Mouse (Mus musculus): Measurements from ENCODE around the gene Kynu. TPM values are rescaled to one million over a fixed set of nuclear protein-coding genes. Genes with fewer than 3 reads are reported as not detected.

Kynu gene
- polyA plus RNA-seq, 1 experiment from 2014 or later: 4.8 TPM

- WGBS: 85% methylated on average over 3 of the region's 3 CpGs
Observed at GRCm38 (mm10) chr2:43561209-43561608, 6.1 kb downstream of the Kynu start.

GRCm38 (mm10) chr2:43562779-43563178 is 7.7 kb downstream of the Kynu start:
- WGBS: 90% methylated on average over 9 of the region's 9 CpGs
- no peak for ATAC-seq (ENCODE audit: low FRiP score, low TSS enrichment)
- Histone ChIP-seq H3K9me3 (ENCODE audit: low read length) (no peaks in the 10 kb centered on the region), H3K4me2 (replicated peaks; ENCODE audit: low read depth, low read length) (no peak overlapping the region), H3K27me3 (ENCODE audit: insufficient read depth, low read length) (no peaks in the 10 kb centered on the region), H3K9ac (replicated peaks; ENCODE audit: low read length) (no peak overlapping the region), H3K27ac (ENCODE audit: low read length) (no peak overlapping the region), H3K4me3 (ENCODE audit: low read length) (no peak overlapping the region), H3K4me1 (ENCODE audit: insufficient read depth, low read length) (no peaks in the 10 kb centered on the region), H3K36me3 (ENCODE audit: insufficient read depth, low read length) (no peaks in the 10 kb centered on the region)

More at GRCm38 (mm10) chr2:43561209-43561608, 6.1 kb downstream of the Kynu start:
- Histone ChIP-seq H3K27me3 (ENCODE audit: insufficient read depth, low read length) (no peaks in the 10 kb centered on the region), H3K36me3 (ENCODE audit: insufficient read depth, low read length) (no peaks in the 10 kb centered on the region), H3K9me3 (ENCODE audit: low read length) (no peaks in the 10 kb centered on the region), H3K4me2 (replicated peaks; ENCODE audit: low read depth, low read length) (no peak overlapping the region), H3K4me3 (ENCODE audit: low read length) (no peak overlapping the region), H3K27ac (ENCODE audit: low read length) (no peak overlapping the region), H3K4me1 (ENCODE audit: insufficient read depth, low read length) (no peaks in the 10 kb centered on the region), H3K9ac (replicated peaks; ENCODE audit: low read length) (no peak overlapping the region)
- ATAC-seq (ENCODE audit: low FRiP score, low TSS enrichment): no peak

- H3K36me3 ChIP-seq (ENCODE audit: insufficient read depth, low read length): no peaks in the 10 kb centered on the region
- no peaks in the 10 kb centered on the region for H3K27me3 ChIP-seq (ENCODE audit: insufficient read depth, low read length)
- H3K27ac ChIP-seq (ENCODE audit: low read length): no peak overlapping the region
- no peaks in the 10 kb centered on the region for H3K9me3 ChIP-seq (ENCODE audit: low read length)
- no peak overlapping the region for H3K4me2 ChIP-seq (replicated peaks; ENCODE audit: low read depth, low read length)
- H3K4me3 ChIP-seq (ENCODE audit: low read length): no peak overlapping the region
- ATAC-seq (ENCODE audit: low FRiP score, low TSS enrichment): no peak
- no peaks in the 10 kb centered on the region for H3K4me1 ChIP-seq (ENCODE audit: insufficient read depth, low read length)
- 68% methylated on average over 1 of the region's 1 CpGs for WGBS
- no peak overlapping the region for H3K9ac ChIP-seq (replicated peaks; ENCODE audit: low read length)
Observed at GRCm38 (mm10) chr2:43568406-43568805, 13.3 kb downstream of the Kynu start.

GRCm38 (mm10) chr2:43573526-43573925 is 18.4 kb downstream of the Kynu start:
- no peak overlapping the region for H3K4me2 ChIP-seq (replicated peaks; ENCODE audit: low read depth, low read length)
- H3K27ac ChIP-seq (ENCODE audit: low read length): no peak overlapping the region
- H3K4me3 ChIP-seq (ENCODE audit: low read length): no peak overlapping the region
- WGBS: 89% methylated on average over 1 of the region's 1 CpGs
- ATAC-seq (ENCODE audit: low FRiP score, low TSS enrichment): no peak
- H3K36me3 ChIP-seq (ENCODE audit: insufficient read depth, low read length): no peaks in the 10 kb centered on the region
- H3K9ac ChIP-seq (replicated peaks; ENCODE audit: low read length): no peak overlapping the region
- H3K4me1 ChIP-seq (ENCODE audit: insufficient read depth, low read length): no peaks in the 10 kb centered on the region
- no peaks in the 10 kb centered on the region for H3K9me3 ChIP-seq (ENCODE audit: low read length)
- H3K27me3 ChIP-seq (ENCODE audit: insufficient read depth, low read length): no peaks in the 10 kb centered on the region

GRCm38 (mm10) chr2:43583243-43583812 is 28.2 kb downstream of the Kynu start:
- 47% methylated on average over 8 of the region's 8 CpGs for WGBS
- Histone ChIP-seq H3K9ac (replicated peaks; ENCODE audit: low read length) (no peak overlapping the region), H3K9me3 (ENCODE audit: low read length) (no peaks in the 10 kb centered on the region), H3K4me1 (ENCODE audit: insufficient read depth, low read length) (no peaks in the 10 kb centered on the region), H3K4me3 (ENCODE audit: low read length) (no peak overlapping the region), H3K27me3 (ENCODE audit: insufficient read depth, low read length) (no peaks in the 10 kb centered on the region), H3K36me3 (ENCODE audit: insufficient read depth, low read length) (no peaks in the 10 kb centered on the region), H3K27ac (ENCODE audit: low read length) (no peak overlapping the region), H3K4me2 (replicated peaks; ENCODE audit: low read depth, low read length) (no peak overlapping the region)
- no peak for ATAC-seq (ENCODE audit: low FRiP score, low TSS enrichment)

- Histone ChIP-seq H3K9me3 (ENCODE audit: low read length) (no peaks in the 10 kb centered on the region), H3K9ac (replicated peaks; ENCODE audit: low read length) (no peak overlapping the region), H3K4me1 (ENCODE audit: insufficient read depth, low read length) (no peaks in the 10 kb centered on the region), H3K27me3 (ENCODE audit: insufficient read depth, low read length) (no peaks in the 10 kb centered on the region), H3K4me3 (ENCODE audit: low read length) (no peak overlapping the region), H3K4me2 (replicated peaks; ENCODE audit: low read depth, low read length) (no peak overlapping the region), H3K27ac (ENCODE audit: low read length) (no peak overlapping the region), H3K36me3 (ENCODE audit: insufficient read depth, low read length) (no peaks in the 10 kb centered on the region)
- ATAC-seq (ENCODE audit: low FRiP score, low TSS enrichment): no peak
- WGBS: 84% methylated on average over 3 of the region's 3 CpGs
Observed at GRCm38 (mm10) chr2:43585508-43585907, 30.4 kb downstream of the Kynu start.

GRCm38 (mm10) chr2:43587832-43588231 is 32.7 kb downstream of the Kynu start:
- H3K27ac ChIP-seq (ENCODE audit: low read length): no peak overlapping the region
- no peak for ATAC-seq (ENCODE audit: low FRiP score, low TSS enrichment)
- no peak overlapping the region for H3K9ac ChIP-seq (replicated peaks; ENCODE audit: low read length)
- H3K4me1 ChIP-seq (ENCODE audit: insufficient read depth, low read length): no peaks in the 10 kb centered on the region
- no peaks in the 10 kb centered on the region for H3K27me3 ChIP-seq (ENCODE audit: insufficient read depth, low read length)
- H3K36me3 ChIP-seq (ENCODE audit: insufficient read depth, low read length): no peaks in the 10 kb centered on the region
- WGBS: 71% methylated on average over 2 of the region's 2 CpGs
- no peak overlapping the region for H3K4me2 ChIP-seq (replicated peaks; ENCODE audit: low read depth, low read length)
- H3K9me3 ChIP-seq (ENCODE audit: low read length): no peaks in the 10 kb centered on the region
- no peak overlapping the region for H3K4me3 ChIP-seq (ENCODE audit: low read length)

GRCm38 (mm10) chr2:43592001-43592704 is 37.0 kb downstream of the Kynu start:
- ATAC-seq (ENCODE audit: low FRiP score, low TSS enrichment): peak; percentile 76
- H3K27ac ChIP-seq (ENCODE audit: low read length): no peak overlapping the region
- WGBS: 56% methylated on average over 1 of the region's 1 CpGs

GRCm38 (mm10) chr2:43613571-43613970 is 58.4 kb downstream of the Kynu start:
- Histone ChIP-seq H3K4me1 (ENCODE audit: insufficient read depth, low read length) (no peaks in the 10 kb centered on the region), H3K27me3 (ENCODE audit: insufficient read depth, low read length) (no peaks in the 10 kb centered on the region), H3K4me3 (ENCODE audit: low read length) (no peak overlapping the region), H3K9ac (replicated peaks; ENCODE audit: low read length) (no peak overlapping the region), H3K36me3 (ENCODE audit: insufficient read depth, low read length) (no peaks in the 10 kb centered on the region), H3K27ac (ENCODE audit: low read length) (no peak overlapping the region), H3K4me2 (replicated peaks; ENCODE audit: low read depth, low read length) (no peak overlapping the region), H3K9me3 (ENCODE audit: low read length) (no peaks in the 10 kb centered on the region)
- 5% methylated on average over 6 of the region's 6 CpGs for WGBS
- ATAC-seq (ENCODE audit: low FRiP score, low TSS enrichment): no peak

More at GRCm38 (mm10) chr2:43592001-43592704, 37.0 kb downstream of the Kynu start:
- Histone ChIP-seq H3K4me3 (ENCODE audit: low read length) (no peak overlapping the region), H3K9ac (replicated peaks; ENCODE audit: low read length) (no peak overlapping the region), H3K4me1 (ENCODE audit: insufficient read depth, low read length) (no peaks in the 10 kb centered on the region), H3K4me2 (replicated peaks; ENCODE audit: low read depth, low read length) (no peak overlapping the region), H3K27me3 (ENCODE audit: insufficient read depth, low read length) (no peaks in the 10 kb centered on the region), H3K36me3 (ENCODE audit: insufficient read depth, low read length) (no peaks in the 10 kb centered on the region), H3K9me3 (ENCODE audit: low read length) (no peaks in the 10 kb centered on the region)

- no peaks in the 10 kb centered on the region for H3K36me3 ChIP-seq (ENCODE audit: insufficient read depth, low read length)
- no peak overlapping the region for H3K9ac ChIP-seq (replicated peaks; ENCODE audit: low read length)
Observed at GRCm38 (mm10) chr2:43621140-43621539, 66.0 kb downstream of the Kynu start.

More at GRCm38 (mm10) chr2:43621140-43621539, 66.0 kb downstream of the Kynu start:
- no peaks in the 10 kb centered on the region for H3K27me3 ChIP-seq (ENCODE audit: insufficient read depth, low read length)
- H3K9me3 ChIP-seq (ENCODE audit: low read length): no peaks in the 10 kb centered on the region
- no peak overlapping the region for H3K27ac ChIP-seq (ENCODE audit: low read length)
- no peak overlapping the region for H3K4me3 ChIP-seq (ENCODE audit: low read length)
- no peak overlapping the region for H3K4me2 ChIP-seq (replicated peaks; ENCODE audit: low read depth, low read length)
- ATAC-seq (ENCODE audit: low FRiP score, low TSS enrichment): no peak
- H3K4me1 ChIP-seq (ENCODE audit: insufficient read depth, low read length): no peaks in the 10 kb centered on the region

Measured in kidney, embryonic 16.5 days (tissue).